ENCODE assay signal across 13 mouse cellular contexts in genomic region chr3:96565105-96565504, GRCm38 (mm10). TPM values are rescaled to one million over a fixed set of nuclear protein-coding genes. Genes with fewer than 3 reads are reported as not detected.
DNase-seq lines count a peak whose midpoint lies in the region; ATAC-seq and TF ChIP-seq lines count a peak whose summit lies in the region.
"Had no signal": no experiment of that assay in that cellular context is flagged by ENCODE, and none has a peak within 500 bp of the region (broad histone marks: within the 10 kb centered on the region; RNA-seq: fewer than 3 reads in every experiment).

No protein-coding gene starts in this region.

- no peak for TF ChIP-seq POLR2A in MEL (IDR thresholded peaks at IDR 0.05; ENCODE audit: control insufficient read depth in 1 of 2, insufficient read depth in 1 of 2, low read depth in 1 of 2, low read length in 2 of 2, poor library complexity in 1 of 2)

- H3K27ac ChIP-seq in kidney, postnatal 0 days: peak overlapping the region; percentile 86
- peak overlapping the region; percentile 89 for H3K27ac ChIP-seq in MEL (ENCODE audit: control insufficient read depth, low read depth, low read length)
- H3K27ac ChIP-seq in embryonic facial prominence, embryonic 12.5 days: peak overlapping the region; percentile 37; the same call in 1 of the 2 replicates
- no peak overlapping the region for H3K27ac ChIP-seq in liver, embryonic 14.5 days
- H3K27ac ChIP-seq: midbrain, embryonic 12.5 days had no signal

- no peaks in the 10 kb centered on the region for H3K27me3 ChIP-seq in kidney, postnatal 0 days (ENCODE audit: insufficient read depth, low read length)
- H3K27me3 ChIP-seq in MEL (ENCODE audit: control insufficient read depth in 1 of 2, insufficient read depth in 2 of 2, low read length in 2 of 2): no peaks in the 10 kb centered on the region
- H3K27me3 ChIP-seq in embryonic facial prominence, embryonic 12.5 days: no peaks in the 10 kb centered on the region
- H3K27me3 ChIP-seq in liver, embryonic 14.5 days (ENCODE audit: control insufficient read depth, insufficient read depth, low read length): no peaks in the 10 kb centered on the region
- H3K27me3 ChIP-seq: midbrain, embryonic 12.5 days had no signal

- H3K4me1 ChIP-seq in kidney, postnatal 0 days (replicated peaks; ENCODE audit: insufficient read depth, low read length): peaks cover 16% of the 10 kb centered on the region
- peaks cover 14 to 38% of the 10 kb centered on the region in 2 experiments for H3K4me1 ChIP-seq in MEL (ENCODE audit: control insufficient read depth in 1 of 2, insufficient read depth in 2 of 2, low read length in 2 of 2)
- peaks cover 15% of the 10 kb centered on the region for H3K4me1 ChIP-seq in embryonic facial prominence, embryonic 12.5 days
- H3K4me1 ChIP-seq in liver, embryonic 14.5 days (replicated peaks; ENCODE audit: control insufficient read depth in 2 of 2, insufficient read depth in 2 of 2, low read length in 1 of 2): peaks cover 11 to 27% of the 10 kb centered on the region in 2 experiments; a peak in 3 of 4 replicates

- WGBS in kidney, postnatal 0 days: 58% methylated on average over 3 of the region's 3 CpGs
- 93% methylated on average over 2 of the region's 3 CpGs for WGBS in embryonic facial prominence, embryonic 12.5 days
- 56% methylated on average over 3 of the region's 3 CpGs for WGBS in liver, embryonic 14.5 days (ENCODE audit: insufficient replicate concordance)

- TF ChIP-seq EP300 in MEL (IDR thresholded peaks at IDR 0.05; ENCODE audit: low read depth in 1 of 2, low read length in 2 of 2): no peak
- TF ChIP-seq EP300 in liver, embryonic 14.5 days (IDR thresholded peaks at IDR 0.05; ENCODE audit: low read depth): no peak

- TF ChIP-seq CTCF in kidney, postnatal 0 days (IDR thresholded peaks at IDR 0.05; ENCODE audit: low read depth): no peak
- TF ChIP-seq CTCF in MEL (IDR thresholded peaks at IDR 0.05 in 2 of 3, conservative IDR thresholded peaks at IDR 0.05 in 1 of 3; ENCODE audit: control insufficient read depth in 1 of 3, insufficient read depth in 1 of 3, low read depth in 2 of 3, low read length in 3 of 3, poor library complexity in 1 of 3, severe bottlenecking in 1 of 3): no peak
- no peak for TF ChIP-seq CTCF in liver, embryonic 14.5 days (IDR thresholded peaks at IDR 0.05; ENCODE audit: low read depth)

- H3K4me3 ChIP-seq in kidney, postnatal 0 days (replicated peaks; ENCODE audit: low read depth, low read length): no peak overlapping the region
- H3K4me3 ChIP-seq in MEL (ENCODE audit: control insufficient read depth in 1 of 2, insufficient read depth in 1 of 2, low read depth in 2 of 2, low read length in 2 of 2): peak overlapping the region in 1 of 2 experiments; percentile 59; a peak in 3 of 4 replicates
- no peak overlapping the region for H3K4me3 ChIP-seq in embryonic facial prominence, embryonic 12.5 days
- H3K4me3 ChIP-seq in liver, embryonic 14.5 days (ENCODE audit: insufficient read depth in 1 of 2, low read depth in 2 of 2, low read length in 2 of 2): no peak overlapping the region
- H3K4me3 ChIP-seq: midbrain, embryonic 12.5 days had no signal

- no peak for DNase-seq in kidney, postnatal 0 days (ENCODE audit: low spot score)
- no peak for DNase-seq in kidney, adult 8-10 months
- no peak for DNase-seq in MEL (ENCODE audit: low read depth, low spot score)
- no peak for DNase-seq in liver, embryonic 14.5 days (ENCODE audit: low read depth in 3 of 3, low spot score in 3 of 3)
- no peak for DNase-seq in adrenal gland, postnatal 25 days
- DNase-seq: cerebellum, postnatal 14 days; thymus, postnatal 4 days had no signal

- peaks cover 17% of the 10 kb centered on the region for H3K79me2 ChIP-seq in MEL (ENCODE audit: control insufficient read depth, insufficient read depth, low read length, poor library complexity)

- TF ChIP-seq RAD21 in MEL (IDR thresholded peaks at IDR 0.05; ENCODE audit: low read depth, low read length): no peak

- no peak for ATAC-seq in kidney, postnatal 0 days (replicated peaks; ENCODE audit: low FRiP score, low read depth)
- no peak for ATAC-seq in embryonic facial prominence, embryonic 12.5 days (ENCODE audit: insufficient number of reproducible peaks, insufficient read depth, low FRiP score, low TSS enrichment)
- ATAC-seq in liver, embryonic 14.5 days (ENCODE audit: insufficient read depth): no peak
- no peak for ATAC-seq in frontal cortex, adult (ENCODE audit: low TSS enrichment)

- no peak overlapping the region for H3K9ac ChIP-seq in kidney, postnatal 0 days (ENCODE audit: low read depth, low read length)
- peak overlapping the region; percentile 65 for H3K9ac ChIP-seq in MEL (ENCODE audit: control insufficient read depth, low read depth, low read length, poor library complexity, severe bottlenecking)
- H3K9ac ChIP-seq in embryonic facial prominence, embryonic 12.5 days: no peak overlapping the region
- H3K9ac ChIP-seq in liver, embryonic 14.5 days (replicated peaks): no peak overlapping the region
- H3K9ac ChIP-seq: midbrain, embryonic 12.5 days had no signal

- H3K36me3 ChIP-seq in kidney, postnatal 0 days (ENCODE audit: insufficient read depth, low read length): peaks cover 14% of the 10 kb centered on the region
- H3K36me3 ChIP-seq in MEL (ENCODE audit: control insufficient read depth in 1 of 2, insufficient read depth in 2 of 2, low read length in 2 of 2): peaks cover 6 to 33% of the 10 kb centered on the region in 2 experiments; a peak in 3 of 4 replicates
- H3K36me3 ChIP-seq in embryonic facial prominence, embryonic 12.5 days: peaks cover 14% of the 10 kb centered on the region
- peaks cover 8% of the 10 kb centered on the region for H3K36me3 ChIP-seq in liver, embryonic 14.5 days (replicated peaks; ENCODE audit: control insufficient read depth, insufficient read depth, low read depth)

- H3K9me3 ChIP-seq in kidney, postnatal 0 days (replicated peaks; ENCODE audit: low read length): no peaks in the 10 kb centered on the region
- no peaks in the 10 kb centered on the region for H3K9me3 ChIP-seq in MEL (replicated peaks; ENCODE audit: insufficient read depth, low read length)
- no peaks in the 10 kb centered on the region for H3K9me3 ChIP-seq in embryonic facial prominence, embryonic 12.5 days
- H3K9me3 ChIP-seq in liver, embryonic 14.5 days (ENCODE audit: control insufficient read depth, low read length): no peaks in the 10 kb centered on the region
- H3K9me3 ChIP-seq: midbrain, embryonic 12.5 days had no signal

- peak overlapping the region; percentile 4; the same call in 1 of the 2 replicates for H3K4me2 ChIP-seq in kidney, postnatal 0 days (ENCODE audit: low read length)
- H3K4me2 ChIP-seq in embryonic facial prominence, embryonic 12.5 days (replicated peaks): no peak overlapping the region
- H3K4me2 ChIP-seq in liver, embryonic 14.5 days (ENCODE audit: low read depth): peak overlapping the region; percentile 52
- H3K4me2 ChIP-seq: midbrain, embryonic 12.5 days had no signal

RNA-seq across cellular contexts. Expression of gene Txnip, which starts 7.3 kb away (rescaled TPM):
- 241 and 254 TPM in 2 replicates for polyA plus RNA-seq in kidney, postnatal 0 days (2015; fragmentation: Nextera tagmentation; extraction: Ambion mirVana)
- 183 and 191 TPM in 2 replicates for total RNA-seq in MEL (2012; rRNA removed)
- 1,000 to 10,000 TPM in 1 of 2 experiments, 100 to 1,000 TPM in 1; 237 to 1,680 TPM for polyA plus RNA-seq in MEL (2012; ENCODE audit: insufficient read depth in 1 of 2, insufficient read length in 2 of 2, low read depth in 1 of 2, low replicate concordance in 2 of 2, missing spikeins in 1 of 2)
- polyA plus RNA-seq in embryonic facial prominence, embryonic 12.5 days (2016; fragmentation: Nextera tagmentation; extraction: Ambion mirVana): 75.8 and 80.8 TPM in 2 replicates
- 33.2 and 42.8 TPM in 2 replicates for polyA plus RNA-seq in liver, embryonic 14.5 days (2012; rRNA removed)
- 31.9 and 32.5 TPM in 2 replicates for polyA plus RNA-seq in liver, embryonic 14.5 days (2014; fragmentation: Nextera tagmentation; extraction: Ambion mirVana)
- total RNA-seq in adrenal gland, postnatal 25 days (2021): 421 and 586 TPM in 2 replicates

RNA-seq across cellular contexts. Expression of gene Gm16253, which starts 11.7 kb away (rescaled TPM):
- not detected in 2 replicates for polyA plus RNA-seq in kidney, postnatal 0 days (2015; fragmentation: Nextera tagmentation; extraction: Ambion mirVana)
- not detected in 2 replicates for total RNA-seq in MEL (2012; rRNA removed)
- 1 to 10 TPM in 1 of 2 experiments, not detected in 1; 1.4 TPM for polyA plus RNA-seq in MEL (2012; ENCODE audit: insufficient read depth in 1 of 2, insufficient read length in 2 of 2, low read depth in 1 of 2, low replicate concordance in 2 of 2, missing spikeins in 1 of 2)
- polyA plus RNA-seq in embryonic facial prominence, embryonic 12.5 days (2016; fragmentation: Nextera tagmentation; extraction: Ambion mirVana): 2.1 and 2.4 TPM in 2 replicates
- not detected in 2 replicates for polyA plus RNA-seq in liver, embryonic 14.5 days (2012; rRNA removed)
- not detected in 2 replicates for polyA plus RNA-seq in liver, embryonic 14.5 days (2014; fragmentation: Nextera tagmentation; extraction: Ambion mirVana)
- total RNA-seq in adrenal gland, postnatal 25 days (2021): not detected in 2 replicates
- total RNA-seq: adrenal gland, postnatal 14 days; left cerebral cortex, postnatal 14 days had no signal
- polyA plus RNA-seq: gonadal fat pad, adult 2 months had no signal

RNA-seq across cellular contexts. Expression of gene Polr3gl, which starts 28.9 kb away (rescaled TPM):
- polyA plus RNA-seq in kidney, postnatal 0 days (2015; fragmentation: Nextera tagmentation; extraction: Ambion mirVana): 26.0 and 28.2 TPM in 2 replicates
- 26.4 and 31.1 TPM in 2 replicates for total RNA-seq in MEL (2012; rRNA removed)
- polyA plus RNA-seq in MEL (2012; ENCODE audit: insufficient read depth in 1 of 2, insufficient read length in 2 of 2, low read depth in 1 of 2, low replicate concordance in 2 of 2, missing spikeins in 1 of 2): 10 to 100 TPM in 1 of 2 experiments, not detected in 1; 39.8 TPM
- polyA plus RNA-seq in embryonic facial prominence, embryonic 12.5 days (2016; fragmentation: Nextera tagmentation; extraction: Ambion mirVana): 49.8 and 52.1 TPM in 2 replicates
- polyA plus RNA-seq in liver, embryonic 14.5 days (2012; rRNA removed): 6.2 and 11.8 TPM in 2 replicates
- 3.0 and 3.3 TPM in 2 replicates for polyA plus RNA-seq in liver, embryonic 14.5 days (2014; fragmentation: Nextera tagmentation; extraction: Ambion mirVana)
- total RNA-seq in adrenal gland, postnatal 25 days (2021): 37.7 and 44.9 TPM in 2 replicates

RNA-seq across cellular contexts. Expression of gene Ankrd34a, which starts 31.3 kb away (rescaled TPM):
- polyA plus RNA-seq in kidney, postnatal 0 days (2015; fragmentation: Nextera tagmentation; extraction: Ambion mirVana): 1.2 and 1.3 TPM in 2 replicates
- total RNA-seq in MEL (2012; rRNA removed): 0.15 and 0.16 TPM in 2 replicates
- under 1 TPM in 1 of 2 experiments, not detected in 1; 0.78 TPM for polyA plus RNA-seq in MEL (2012; ENCODE audit: insufficient read depth in 1 of 2, insufficient read length in 2 of 2, low read depth in 1 of 2, low replicate concordance in 2 of 2, missing spikeins in 1 of 2)
- 2.1 and 2.3 TPM in 2 replicates for polyA plus RNA-seq in embryonic facial prominence, embryonic 12.5 days (2016; fragmentation: Nextera tagmentation; extraction: Ambion mirVana)
- 0.08 TPM in 2 replicates for polyA plus RNA-seq in liver, embryonic 14.5 days (2012; rRNA removed)
- polyA plus RNA-seq in liver, embryonic 14.5 days (2014; fragmentation: Nextera tagmentation; extraction: Ambion mirVana): not detected in 2 replicates
- total RNA-seq in adrenal gland, postnatal 25 days (2021): 0.71 and 0.97 TPM in 2 replicates

RNA-seq across cellular contexts. Expression of gene Lix1l, which starts 35.8 kb away (rescaled TPM):
- 4.9 and 5.2 TPM in 2 replicates for polyA plus RNA-seq in kidney, postnatal 0 days (2015; fragmentation: Nextera tagmentation; extraction: Ambion mirVana)
- 5.4 and 6.1 TPM in 2 replicates for total RNA-seq in MEL (2012; rRNA removed)
- polyA plus RNA-seq in MEL (2012; ENCODE audit: insufficient read depth in 1 of 2, insufficient read length in 2 of 2, low read depth in 1 of 2, low replicate concordance in 2 of 2, missing spikeins in 1 of 2): 10 to 100 TPM in 1 of 2 experiments, not detected in 1; 17.0 TPM
- polyA plus RNA-seq in embryonic facial prominence, embryonic 12.5 days (2016; fragmentation: Nextera tagmentation; extraction: Ambion mirVana): 6.8 and 8.1 TPM in 2 replicates
- polyA plus RNA-seq in liver, embryonic 14.5 days (2012; rRNA removed): 2.7 and 2.9 TPM in 2 replicates
- polyA plus RNA-seq in liver, embryonic 14.5 days (2014; fragmentation: Nextera tagmentation; extraction: Ambion mirVana): 0.32 and 0.48 TPM in 2 replicates
- total RNA-seq in adrenal gland, postnatal 25 days (2021): 32.9 and 50.0 TPM in 2 replicates
